Mouse (Mus musculus): Measurements from ENCODE around the gene Tfr2. TPM values are rescaled to one million over a fixed set of nuclear protein-coding genes. Genes with fewer than 3 reads are reported as not detected.

Tfr2 gene
- polyA plus RNA-seq (2015; fragmentation: Nextera tagmentation; extraction: Ambion mirVana): 0.35 and 1.7 TPM in 2 replicates

DNA sequence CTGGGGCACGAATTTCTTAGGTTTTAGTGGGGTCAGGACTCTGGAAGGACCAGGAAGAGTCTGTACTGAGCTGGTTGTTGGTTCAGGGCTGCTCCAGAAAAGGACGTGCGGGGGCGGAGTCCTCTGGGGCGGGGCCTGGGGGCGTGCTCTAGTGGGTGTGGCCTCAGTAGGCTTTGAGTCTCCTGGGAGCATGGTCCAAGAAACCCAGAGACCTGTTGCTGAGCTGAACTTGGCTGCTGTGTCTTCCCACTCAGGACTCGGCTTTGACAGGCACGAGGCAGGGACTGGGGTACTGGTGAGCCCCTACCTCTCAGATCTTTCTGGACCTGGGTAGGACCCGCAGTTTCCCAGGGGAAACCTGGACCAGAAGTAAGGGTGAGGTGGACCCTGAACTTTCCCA lies at the start of gene Tfr2:
Gene Tfr2, plus strand, starts transcription at position 176 of the 400 bp plus-strand sequence.
- H3K4me2 ChIP-seq: peak within 1 kb of the TSS; percentile 7
- 0 out of 2 replicates have a peak, but pooled peaks have one; percentile 27 for ATAC-seq (ENCODE audit: insufficient number of reproducible peaks, insufficient read depth, low FRiP score, low TSS enrichment, low read depth)
- no peak within 1 kb of the TSS for H3K27ac ChIP-seq
- WGBS: 37% methylated on average over 9 of the region's 9 CpGs
- no peaks in the 10 kb centered on the region for H3K9me3 ChIP-seq
- no peak within 1 kb of the TSS for H3K4me3 ChIP-seq
- H3K4me1 ChIP-seq: peaks cover 12% of the 10 kb centered on the region; the same call in 1 of the 2 replicates
- H3K9ac ChIP-seq: no peak within 1 kb of the TSS
- no peaks in the 10 kb centered on the region for H3K36me3 ChIP-seq
- peaks cover 11% of the 10 kb centered on the region for H3K27me3 ChIP-seq

DNA sequence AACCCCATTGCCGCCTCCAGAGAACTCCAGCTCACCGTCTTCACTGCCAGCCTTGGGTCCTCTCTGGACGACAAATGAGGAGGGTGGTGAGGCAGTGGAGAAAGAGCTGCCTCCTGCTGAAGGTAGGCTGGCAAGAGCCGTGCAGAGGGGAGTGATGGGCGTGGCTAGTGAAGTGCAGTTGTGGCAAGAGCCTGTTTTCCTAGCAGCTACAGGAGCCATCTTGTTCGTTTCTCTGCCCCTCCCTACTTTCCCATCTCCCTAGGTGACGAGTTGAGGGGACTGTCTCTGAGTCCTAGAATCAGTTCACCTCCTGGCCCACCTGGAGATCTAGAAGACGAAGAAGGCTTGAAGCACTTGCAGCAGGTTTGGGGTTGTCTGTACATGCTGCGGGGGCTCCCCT lies 47.8 kb upstream of the Tfr2 start:
- peaks cover 98% of the 10 kb centered on the region for H3K36me3 ChIP-seq
- H3K4me2 ChIP-seq: no peak overlapping the region
- H3K9me3 ChIP-seq: no peaks in the 10 kb centered on the region
- no peak for ATAC-seq (ENCODE audit: insufficient number of reproducible peaks, insufficient read depth, low FRiP score, low TSS enrichment, low read depth)
- H3K4me1 ChIP-seq: peaks cover 7% of the 10 kb centered on the region; the same call in 1 of the 2 replicates
- H3K4me3 ChIP-seq: no peak overlapping the region
- H3K9ac ChIP-seq: no peak overlapping the region
- no peaks in the 10 kb centered on the region for H3K27me3 ChIP-seq
- H3K27ac ChIP-seq: no peak overlapping the region
- WGBS: 80% methylated on average over 9 of the region's 9 CpGs

DNA sequence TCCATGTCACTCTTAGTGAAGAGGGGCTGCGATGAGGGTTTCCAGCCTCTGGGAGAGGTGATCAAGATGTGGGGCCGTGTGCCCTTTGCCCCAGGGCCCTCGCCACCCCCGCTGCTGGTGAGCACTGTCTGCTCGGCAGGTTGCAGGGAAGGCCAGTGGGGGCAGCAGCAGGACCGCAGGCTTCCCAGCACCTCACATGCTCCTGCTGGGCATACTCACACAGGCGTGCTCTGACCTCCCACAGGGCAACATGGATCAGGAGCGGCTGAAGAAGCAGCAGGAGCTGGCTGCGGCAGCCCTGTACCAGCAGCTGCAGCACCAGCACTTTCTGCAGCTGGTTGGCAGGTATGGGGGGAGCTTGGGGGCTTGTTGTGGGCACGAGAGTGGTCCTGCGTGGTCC lies 46.9 kb upstream of the Tfr2 start:
- ATAC-seq (ENCODE audit: insufficient number of reproducible peaks, insufficient read depth, low FRiP score, low TSS enrichment, low read depth): no peak
- H3K9me3 ChIP-seq: no peaks in the 10 kb centered on the region
- H3K4me3 ChIP-seq: no peak overlapping the region
- H3K27ac ChIP-seq: no peak overlapping the region
- H3K9ac ChIP-seq: no peak overlapping the region; the same call in 1 of the 2 replicates
- no peak overlapping the region for H3K4me2 ChIP-seq
- peaks cover 98% of the 10 kb centered on the region for H3K36me3 ChIP-seq
- WGBS: 75% methylated on average over 11 of the region's 11 CpGs
- H3K4me1 ChIP-seq: peaks cover 7% of the 10 kb centered on the region; the same call in 1 of the 2 replicates
- H3K27me3 ChIP-seq: no peaks in the 10 kb centered on the region

DNA sequence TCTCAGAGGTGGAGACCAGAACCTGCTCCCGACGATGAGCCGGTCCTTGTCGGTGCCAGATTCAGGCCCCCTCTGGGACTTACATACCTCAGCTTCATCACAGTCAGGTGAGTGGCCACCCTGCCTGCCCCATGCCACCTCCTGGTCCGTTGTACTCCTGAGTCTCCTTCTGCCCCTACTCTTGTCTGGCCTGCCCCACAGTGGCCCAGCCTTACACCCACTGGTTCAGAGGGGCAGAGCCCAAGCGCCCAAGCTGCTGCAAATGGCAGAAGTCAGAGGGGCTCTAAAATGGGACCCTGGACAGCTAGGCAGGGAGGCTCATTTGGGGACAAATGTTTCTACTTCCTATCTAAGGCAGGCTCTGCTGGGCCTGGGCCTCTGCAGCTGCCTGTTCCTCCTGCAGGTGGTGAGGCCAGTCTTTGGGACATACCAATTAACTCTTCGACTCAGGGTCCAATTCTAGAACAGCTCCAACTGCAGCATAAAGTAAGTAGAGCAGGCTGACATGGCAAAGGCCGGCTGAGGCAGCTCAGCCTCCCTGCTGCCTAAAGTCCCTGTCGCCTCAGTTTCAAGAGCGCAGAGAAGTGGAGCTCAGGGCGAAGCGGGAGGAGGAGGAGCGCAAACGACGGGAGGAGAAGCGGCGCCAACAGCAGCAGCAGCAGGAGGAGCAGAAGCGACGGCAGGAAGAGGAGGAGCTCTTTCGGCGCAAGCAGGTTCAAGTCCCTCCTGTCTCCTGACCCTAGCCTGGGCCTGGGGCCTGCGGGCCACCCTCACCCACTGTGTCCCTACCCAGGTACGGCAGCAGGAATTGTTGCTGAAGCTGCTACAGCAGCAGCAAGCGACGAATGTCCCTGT lies 46.0 kb upstream of the Tfr2 start:
- no peak for ATAC-seq (ENCODE audit: insufficient number of reproducible peaks, insufficient read depth, low FRiP score, low TSS enrichment, low read depth)
- H3K4me3 ChIP-seq: no peak overlapping the region
- H3K4me2 ChIP-seq: no peak overlapping the region
- 85% methylated on average over 25 of the region's 25 CpGs for WGBS
- peaks cover 7% of the 10 kb centered on the region; the same call in 1 of the 2 replicates for H3K4me1 ChIP-seq
- H3K9ac ChIP-seq: no peak overlapping the region
- peaks cover 98% of the 10 kb centered on the region for H3K36me3 ChIP-seq
- no peaks in the 10 kb centered on the region for H3K27me3 ChIP-seq
- H3K9me3 ChIP-seq: no peaks in the 10 kb centered on the region
- 0 out of 2 replicates have a peak overlapping the region, but pooled peaks have one; percentile 12 for H3K27ac ChIP-seq

DNA sequence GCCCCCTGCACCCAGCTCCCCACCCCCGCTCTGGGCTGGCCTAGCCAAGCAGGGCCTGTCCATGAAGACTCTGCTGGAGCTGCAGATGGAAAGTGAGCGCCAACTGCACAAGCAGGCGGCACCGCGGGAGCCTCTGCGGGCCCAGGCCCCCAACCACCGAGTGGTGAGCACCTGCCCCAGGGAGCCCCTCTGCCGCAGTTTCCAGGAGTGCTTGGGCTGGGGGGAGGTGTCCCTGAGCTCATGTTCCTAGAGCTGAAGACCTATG lies 45.5 kb upstream of the Tfr2 start:
- Histone ChIP-seq H3K4me2 (no peak overlapping the region), H3K4me3 (no peak overlapping the region), H3K27me3 (no peaks in the 10 kb centered on the region), H3K27ac (0 out of 2 replicates have a peak overlapping the region, but pooled peaks have one; percentile 12), H3K9ac (no peak overlapping the region), H3K9me3 (no peaks in the 10 kb centered on the region), H3K4me1 (peaks cover 7% of the 10 kb centered on the region; the same call in 1 of the 2 replicates), H3K36me3 (peaks cover 98% of the 10 kb centered on the region)
- ATAC-seq (ENCODE audit: insufficient number of reproducible peaks, insufficient read depth, low FRiP score, low TSS enrichment, low read depth): no peak
- WGBS: 86% methylated on average over 8 of the region's 8 CpGs

DNA sequence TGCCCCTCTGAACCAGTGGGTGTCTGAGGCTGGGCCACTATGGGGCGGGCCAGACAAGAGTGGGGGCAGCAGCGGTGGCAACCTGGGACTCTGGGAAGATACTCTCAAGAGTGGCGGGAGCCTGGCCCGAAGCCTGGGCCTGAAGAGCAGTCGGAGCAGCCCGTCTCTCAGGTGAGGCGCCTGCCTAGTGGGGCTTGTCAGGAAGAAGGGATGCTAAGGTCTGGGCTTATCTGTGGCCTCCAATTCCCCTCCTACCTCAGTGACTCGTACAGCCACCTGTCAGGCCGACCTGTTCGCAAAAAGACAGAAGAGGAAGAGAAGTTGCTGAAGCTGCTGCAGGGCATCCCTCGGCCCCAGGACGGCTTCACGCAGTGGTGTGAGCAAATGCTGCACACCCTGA lies 45.0 kb upstream of the Tfr2 start:
- H3K4me2 ChIP-seq: no peak overlapping the region
- no peaks in the 10 kb centered on the region for H3K27me3 ChIP-seq
- H3K4me3 ChIP-seq: no peak overlapping the region
- no peak for ATAC-seq (ENCODE audit: insufficient number of reproducible peaks, insufficient read depth, low FRiP score, low TSS enrichment, low read depth)
- H3K27ac ChIP-seq: no peak overlapping the region
- H3K9ac ChIP-seq: no peak overlapping the region
- no peaks in the 10 kb centered on the region for H3K9me3 ChIP-seq
- H3K4me1 ChIP-seq: peaks cover 12% of the 10 kb centered on the region
- WGBS: 87% methylated on average over 13 of the region's 13 CpGs
- H3K36me3 ChIP-seq: peaks cover 98% of the 10 kb centered on the region

DNA sequence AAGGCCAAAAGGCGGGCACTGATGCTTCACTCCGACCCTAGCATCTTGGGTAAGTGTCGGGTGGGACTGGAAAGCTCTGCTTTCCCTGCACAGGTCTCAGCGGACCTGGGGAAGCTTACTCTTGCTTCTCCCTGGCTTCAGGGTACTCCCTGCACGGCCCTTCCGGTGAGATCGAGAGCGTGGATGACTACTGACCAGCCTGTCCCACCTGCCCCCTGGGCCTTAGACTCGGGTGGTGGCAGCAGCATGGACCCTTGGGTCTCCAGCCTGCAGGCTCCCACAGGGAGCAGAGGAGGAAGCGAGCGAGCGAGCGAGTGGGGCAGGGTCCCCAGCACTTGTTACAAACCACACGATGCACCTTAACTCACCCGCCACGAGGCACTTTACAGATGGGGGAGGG lies 44.1 kb upstream of the Tfr2 start:
- no peaks in the 10 kb centered on the region for H3K9me3 ChIP-seq
- WGBS: 75% methylated on average over 16 of the region's 16 CpGs
- H3K4me3 ChIP-seq: no peak overlapping the region
- ATAC-seq (ENCODE audit: insufficient number of reproducible peaks, insufficient read depth, low FRiP score, low TSS enrichment, low read depth): no peak
- no peak overlapping the region for H3K27ac ChIP-seq
- H3K4me1 ChIP-seq: peaks cover 21% of the 10 kb centered on the region
- H3K9ac ChIP-seq: no peak overlapping the region
- no peaks in the 10 kb centered on the region for H3K27me3 ChIP-seq
- H3K36me3 ChIP-seq: peaks cover 96% of the 10 kb centered on the region
- H3K4me2 ChIP-seq: no peak overlapping the region

DNA sequence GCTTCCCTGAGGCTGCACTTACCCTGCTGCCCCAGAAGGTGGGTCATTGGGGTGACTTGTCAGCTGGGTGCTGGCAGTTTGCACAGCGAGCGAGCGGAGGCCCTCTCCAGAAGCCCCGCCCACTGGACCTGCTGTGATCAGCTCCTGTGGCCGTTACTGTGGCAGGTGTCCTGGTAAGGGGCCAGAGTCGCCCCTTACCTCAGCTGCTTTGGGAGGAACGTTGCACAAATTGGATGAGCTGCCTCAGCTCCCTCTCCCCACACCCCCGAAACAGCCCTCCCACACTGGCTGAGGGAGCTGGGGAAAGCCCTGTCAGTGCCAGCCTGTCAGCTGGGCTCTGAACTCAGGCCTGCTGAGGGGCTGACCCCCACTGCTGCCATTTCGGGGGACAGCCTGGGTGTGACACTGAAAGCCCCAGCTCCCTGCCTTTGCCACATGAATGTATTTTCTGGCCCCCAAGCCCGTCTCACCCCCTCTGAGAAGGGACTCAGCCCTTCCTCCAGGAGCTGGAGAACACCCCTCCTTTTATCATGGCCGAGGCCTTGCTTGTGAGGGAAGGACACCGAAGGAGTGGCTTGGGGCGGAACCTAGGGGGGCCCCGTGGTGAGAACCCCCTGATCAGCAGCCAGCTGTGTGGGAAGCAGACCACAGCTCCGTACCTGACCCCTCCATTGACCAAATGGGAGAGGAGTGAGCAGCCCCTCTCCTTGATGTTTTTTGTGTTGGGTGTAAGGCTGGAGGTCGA lies 43.3 kb upstream of the Tfr2 start:
- WGBS: 59% methylated on average over 16 of the region's 16 CpGs
- Histone ChIP-seq H3K4me3 (no peak overlapping the region), H3K4me1 (peaks cover 23% of the 10 kb centered on the region), H3K27ac (peak overlapping the region; percentile 58), H3K9ac (no peak overlapping the region), H3K27me3 (no peaks in the 10 kb centered on the region), H3K9me3 (no peaks in the 10 kb centered on the region), H3K4me2 (no peak overlapping the region), H3K36me3 (peaks cover 88% of the 10 kb centered on the region)
- ATAC-seq (ENCODE audit: insufficient number of reproducible peaks, insufficient read depth, low FRiP score, low TSS enrichment, low read depth): no peak

DNA sequence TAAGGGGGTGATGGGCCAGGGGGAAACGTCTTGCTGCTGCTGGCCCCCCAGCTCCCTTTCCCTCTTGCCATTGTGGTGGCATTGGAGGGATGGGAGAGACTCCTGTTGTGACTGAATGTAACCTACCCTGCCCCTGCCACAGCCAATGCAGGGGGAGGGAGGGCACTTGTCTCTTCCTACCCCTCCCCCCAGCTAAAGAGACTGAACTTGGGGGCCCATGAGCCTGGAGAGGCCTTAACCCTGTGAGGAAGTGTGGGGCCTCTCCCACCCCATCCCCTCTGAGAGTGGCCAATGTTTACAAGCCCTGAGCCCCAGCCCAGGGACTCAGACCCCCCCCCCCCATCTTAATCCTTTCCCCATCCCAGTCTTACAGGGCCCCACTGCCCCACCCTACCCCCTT lies 42.2 kb upstream of the Tfr2 start:
- Histone ChIP-seq H3K9ac (no peak overlapping the region), H3K4me1 (peaks cover 23% of the 10 kb centered on the region), H3K4me3 (no peak overlapping the region), H3K9me3 (no peaks in the 10 kb centered on the region), H3K27ac (0 out of 2 replicates have a peak overlapping the region, but pooled peaks have one; percentile 11), H3K4me2 (no peak overlapping the region), H3K27me3 (no peaks in the 10 kb centered on the region), H3K36me3 (peaks cover 77% of the 10 kb centered on the region)
- WGBS: 45% methylated on average over 1 of the region's 1 CpGs
- no peak for ATAC-seq (ENCODE audit: insufficient number of reproducible peaks, insufficient read depth, low FRiP score, low TSS enrichment, low read depth)

DNA sequence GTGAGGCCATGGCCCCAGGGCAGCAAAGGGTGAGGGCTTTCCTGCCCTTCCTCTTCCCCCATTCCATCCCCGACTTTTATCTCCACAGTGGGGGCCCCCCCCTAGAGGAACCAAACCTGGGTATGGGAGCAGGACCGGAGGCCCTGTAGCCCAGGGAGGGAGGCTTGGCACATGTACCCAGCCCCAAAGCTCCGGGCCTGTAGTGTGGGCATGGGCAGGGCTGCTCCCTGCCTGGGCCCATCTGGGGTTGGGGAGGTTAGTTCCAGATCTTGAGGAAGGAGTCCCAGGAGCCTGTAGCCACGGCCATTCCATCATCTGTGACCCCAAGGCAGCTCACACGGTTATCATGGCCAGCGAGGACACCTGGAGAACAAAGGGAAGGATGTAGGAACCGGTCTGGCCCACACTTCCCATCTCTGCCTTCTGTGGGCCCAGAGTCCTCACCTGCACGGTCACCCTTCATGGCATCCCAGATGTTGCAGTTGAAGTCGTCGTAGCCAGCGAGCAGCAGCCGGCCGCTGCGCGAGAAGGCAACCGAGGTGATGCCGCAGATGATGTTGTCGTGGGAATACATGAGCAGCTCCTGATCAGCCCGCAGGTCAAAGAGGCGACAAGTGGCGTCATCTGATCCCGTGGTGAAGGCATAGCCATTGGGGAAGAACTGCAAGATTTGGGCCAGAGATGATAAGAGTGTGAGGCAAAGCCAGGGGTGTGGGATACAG lies 41.2 kb upstream of the Tfr2 start:
- H3K27ac ChIP-seq: no peak overlapping the region
- 85% methylated on average over 22 of the region's 22 CpGs for WGBS
- no peaks in the 10 kb centered on the region for H3K27me3 ChIP-seq
- no peak overlapping the region for H3K4me2 ChIP-seq
- ATAC-seq (ENCODE audit: insufficient number of reproducible peaks, insufficient read depth, low FRiP score, low TSS enrichment, low read depth): no peak
- peaks cover 67% of the 10 kb centered on the region for H3K36me3 ChIP-seq
- no peak overlapping the region for H3K9ac ChIP-seq
- H3K4me1 ChIP-seq: peaks cover 23% of the 10 kb centered on the region
- no peak overlapping the region for H3K4me3 ChIP-seq
- H3K9me3 ChIP-seq: no peaks in the 10 kb centered on the region

DNA sequence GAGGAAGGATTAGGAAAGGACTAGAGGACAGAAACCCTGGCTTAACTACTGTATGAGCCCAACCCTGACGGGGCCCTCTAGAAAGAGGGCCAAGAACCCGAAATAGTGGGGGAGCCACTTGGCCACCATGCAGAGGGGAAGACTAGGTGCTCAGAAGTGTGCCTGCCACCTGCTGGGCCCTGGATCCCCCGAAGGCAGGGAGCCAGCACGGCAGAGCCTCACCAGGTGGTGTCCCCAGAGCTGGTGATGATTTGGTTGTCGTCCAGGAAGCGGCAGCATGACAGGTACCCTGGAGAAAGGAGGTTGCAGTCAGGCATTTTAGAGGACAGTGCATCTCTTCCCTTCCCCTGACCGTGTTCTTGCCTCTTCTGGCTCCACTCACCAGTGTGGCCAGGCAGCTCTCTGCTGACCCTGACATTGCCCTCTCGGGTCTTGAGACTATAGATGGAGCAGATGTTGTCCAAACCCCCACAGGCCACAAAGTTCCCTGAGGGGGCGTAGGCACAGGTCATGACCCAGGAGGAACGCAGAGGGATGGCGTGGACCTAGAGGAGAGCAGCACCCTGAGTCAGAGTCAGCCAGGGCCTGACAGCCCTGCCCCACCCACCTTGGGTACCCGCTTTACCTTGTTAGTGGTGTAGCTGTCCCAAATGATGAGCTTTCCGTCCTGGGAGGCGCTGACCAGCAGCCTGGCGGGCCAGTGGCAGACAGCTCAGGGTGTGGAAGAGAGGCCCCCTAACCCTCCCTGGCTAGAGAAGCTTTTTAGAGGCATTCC lies 40.2 kb upstream of the Tfr2 start:
- peaks cover 23% of the 10 kb centered on the region for H3K4me1 ChIP-seq
- 70% methylated on average over 15 of the region's 15 CpGs for WGBS
- H3K9ac ChIP-seq: peak overlapping the region; percentile 94; the same call in 1 of the 2 replicates
- peak overlapping the region; percentile 97; the same call in 1 of the 2 replicates for H3K4me2 ChIP-seq
- no peaks in the 10 kb centered on the region for H3K9me3 ChIP-seq
- no peak for ATAC-seq (ENCODE audit: insufficient number of reproducible peaks, insufficient read depth, low FRiP score, low TSS enrichment, low read depth)
- H3K4me3 ChIP-seq: peak overlapping the region; percentile 91; the same call in 1 of the 2 replicates
- H3K36me3 ChIP-seq: peaks cover 57% of the 10 kb centered on the region
- no peaks in the 10 kb centered on the region for H3K27me3 ChIP-seq
- H3K27ac ChIP-seq: peak overlapping the region; percentile 93; the same call in 1 of the 2 replicates
